Mouse (Mus musculus): Measurements from ENCODE around the gene Nploc4. TPM values are rescaled to one million over a fixed set of nuclear protein-coding genes. Genes with fewer than 3 reads are reported as not detected.

The Nploc4 gene
- total RNA-seq, 2 experiments from 2014 or later, result 84.6 to 100 TPM

DNA sequence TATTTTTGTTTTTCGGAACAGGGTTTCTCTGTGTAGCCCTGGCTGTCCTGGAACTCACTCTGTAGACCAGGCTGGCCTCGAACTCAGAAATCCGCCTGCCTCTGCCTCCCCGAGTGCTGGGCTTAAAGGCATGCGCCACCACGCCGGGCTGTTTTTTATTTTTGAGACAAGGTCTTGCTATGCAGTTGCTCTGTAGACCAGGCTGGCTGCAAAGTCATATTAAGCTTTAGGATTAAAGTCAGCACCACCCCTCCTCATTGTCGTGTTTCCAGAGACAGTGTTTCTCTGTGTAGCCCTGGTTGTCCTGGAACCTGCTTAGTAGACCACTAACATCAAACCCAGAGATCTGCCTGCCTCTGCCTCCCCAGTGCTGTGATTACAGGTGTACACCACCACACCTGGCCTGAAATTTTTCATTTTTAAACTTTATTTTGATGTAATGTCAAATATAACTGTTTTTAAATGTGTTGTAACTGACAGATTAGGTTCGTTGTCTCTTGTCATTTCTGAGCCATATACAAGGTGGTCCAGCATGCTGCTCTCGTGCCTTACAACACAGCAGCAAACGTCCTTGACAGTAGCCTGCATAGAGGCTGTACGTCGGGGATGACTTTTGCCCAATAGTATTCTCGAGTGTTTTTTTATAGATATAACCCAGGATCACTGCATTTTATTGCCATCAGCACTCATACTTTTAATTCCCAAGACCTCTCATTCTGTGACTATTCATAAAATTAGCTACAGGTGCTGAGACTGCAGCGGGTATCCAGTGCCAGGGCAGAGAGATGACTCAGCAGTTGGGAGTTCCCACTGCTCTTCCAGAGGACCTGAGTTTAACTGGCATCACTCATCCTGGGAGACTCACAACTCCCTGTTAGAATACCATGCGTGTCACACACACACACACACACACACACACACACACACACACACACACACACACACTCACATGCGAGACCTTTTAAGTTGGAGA lies 82.9 kb downstream of the Nploc4 start:
- DNase-seq (ENCODE audit: low spot score), result no peak

DNA sequence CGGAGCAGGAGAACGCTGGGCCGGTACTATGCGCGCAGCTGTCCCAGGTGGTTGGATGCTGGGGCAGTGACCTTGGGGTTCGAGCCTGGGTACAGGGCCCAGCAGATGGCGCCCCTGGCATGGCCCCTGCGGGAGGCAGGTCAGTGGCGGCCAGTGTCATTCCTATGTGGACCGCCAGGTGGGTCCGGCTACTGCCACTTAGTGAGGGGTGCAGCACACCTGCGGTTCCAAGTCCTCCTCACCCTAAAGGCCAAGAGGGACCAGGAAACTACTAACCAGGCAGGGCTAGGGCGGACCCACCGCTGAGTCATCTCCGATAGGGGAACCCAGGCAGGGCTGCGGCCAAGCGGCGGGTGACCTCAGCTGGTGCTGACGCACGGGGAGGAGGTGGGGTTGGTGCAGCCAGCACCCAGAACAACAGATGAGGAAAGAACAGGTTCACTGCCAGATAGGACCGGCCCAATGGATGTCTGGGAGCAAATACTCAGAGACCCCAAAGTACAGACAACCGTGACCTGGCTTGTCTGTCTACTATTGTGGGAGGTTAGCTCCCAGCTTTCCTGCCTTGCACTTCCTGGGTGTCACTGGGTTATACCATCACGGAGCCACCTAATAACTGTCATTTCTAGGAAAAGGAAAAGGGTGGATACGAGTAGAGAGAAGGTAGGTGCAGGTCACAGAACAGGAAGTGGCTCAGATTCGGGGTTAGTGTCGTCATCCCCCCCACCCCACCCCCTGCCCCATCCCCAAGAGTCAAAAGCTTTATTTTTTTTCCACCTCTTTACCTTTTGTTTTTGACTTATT lies 83.8 kb downstream of the Nploc4 start:
- DNase-seq (ENCODE audit: low spot score), result peak; percentile 90

DNA sequence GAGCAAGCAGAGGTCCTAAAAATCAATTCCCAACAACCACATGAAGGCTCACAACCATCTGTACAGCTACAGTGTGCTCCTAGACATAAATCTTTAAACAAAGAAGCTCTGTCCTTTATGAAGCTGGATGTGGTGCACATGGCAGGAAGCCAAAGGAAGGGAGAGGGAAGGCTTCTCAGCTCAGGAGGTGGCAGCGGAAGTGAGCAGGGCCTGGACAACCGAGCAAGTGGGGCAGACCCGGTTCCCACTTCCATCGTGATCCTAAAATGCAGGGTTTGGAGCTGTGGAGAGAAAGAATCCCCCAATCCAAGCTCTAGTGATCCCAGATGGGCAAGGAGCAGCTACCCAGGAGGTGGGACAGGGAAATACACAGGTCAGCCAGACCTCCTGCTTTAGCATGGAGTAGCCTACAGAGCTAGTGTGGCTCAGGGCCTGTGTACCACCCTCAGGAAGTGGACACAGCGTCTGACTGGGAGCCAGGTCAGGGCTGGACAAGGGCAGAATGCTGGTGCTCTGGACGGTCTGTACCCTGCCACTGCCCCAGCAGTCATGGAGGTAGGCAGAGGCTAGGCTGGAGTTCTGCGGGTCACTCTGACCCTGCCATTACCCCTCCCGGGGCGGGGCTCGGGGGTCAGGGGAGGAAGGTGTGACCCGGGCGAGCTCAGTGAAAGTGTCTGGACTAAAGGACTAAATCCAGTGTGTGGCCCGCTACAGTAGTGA lies 84.8 kb downstream of the Nploc4 start:
- DNase-seq (ENCODE audit: low spot score), result peak; percentile 41

DNA sequence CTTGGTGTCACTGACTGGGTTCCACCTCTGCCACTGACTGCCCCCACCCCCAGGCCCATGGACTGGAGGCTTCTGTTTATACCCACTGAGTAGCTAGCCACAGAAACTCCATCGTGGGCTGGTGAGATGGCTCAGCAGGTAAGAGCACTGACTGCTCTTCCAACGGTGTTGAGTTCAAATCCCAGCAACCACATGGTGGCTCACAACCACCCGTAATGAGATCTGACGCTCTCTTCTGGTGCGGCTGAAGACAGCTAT lies 85.5 kb downstream of the Nploc4 start:
- peak; percentile 4 for DNase-seq (ENCODE audit: low spot score)

DNA sequence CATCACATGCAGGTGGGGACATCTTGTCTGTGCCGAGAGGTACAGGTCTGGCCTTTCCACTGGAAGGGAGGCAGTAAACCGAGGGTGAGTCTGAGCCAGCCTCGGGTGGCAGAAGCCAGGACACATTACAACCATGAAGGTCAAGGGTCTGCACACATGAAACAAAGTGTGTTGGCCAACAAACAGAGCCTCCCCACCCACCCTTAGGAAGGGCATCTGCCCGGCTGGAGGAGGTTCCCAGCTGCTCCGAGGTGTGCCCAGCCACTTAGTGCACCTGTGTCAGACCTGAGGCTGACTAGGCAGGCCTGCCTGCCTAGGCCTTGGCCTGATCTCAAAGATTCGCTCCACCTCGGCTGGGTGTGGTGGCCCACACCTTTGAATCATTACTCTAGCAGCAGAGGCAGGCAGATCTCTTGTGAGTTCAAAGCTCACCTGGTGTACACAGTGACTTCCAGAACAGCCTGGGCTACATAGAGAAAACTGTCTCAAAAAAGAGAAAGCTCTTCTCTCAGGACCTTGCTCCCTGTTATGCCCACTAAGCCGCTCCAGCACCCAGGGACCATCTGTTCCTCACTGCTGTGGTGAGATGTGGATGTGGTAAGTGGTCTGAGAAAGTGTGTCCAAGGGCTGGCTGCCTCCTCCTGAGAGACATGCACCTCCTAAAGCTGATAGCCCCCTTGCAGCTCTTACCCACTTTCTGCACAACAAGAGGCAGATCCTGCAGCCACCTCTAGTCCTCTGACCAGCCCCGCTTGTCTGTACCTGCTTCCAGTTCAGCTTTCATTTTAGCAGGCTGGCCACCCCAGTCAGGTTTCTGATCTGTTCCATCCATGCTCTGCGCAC lies 86.0 kb downstream of the Nploc4 start:
- DNase-seq (ENCODE audit: low spot score), result peak; percentile 17

DNA sequence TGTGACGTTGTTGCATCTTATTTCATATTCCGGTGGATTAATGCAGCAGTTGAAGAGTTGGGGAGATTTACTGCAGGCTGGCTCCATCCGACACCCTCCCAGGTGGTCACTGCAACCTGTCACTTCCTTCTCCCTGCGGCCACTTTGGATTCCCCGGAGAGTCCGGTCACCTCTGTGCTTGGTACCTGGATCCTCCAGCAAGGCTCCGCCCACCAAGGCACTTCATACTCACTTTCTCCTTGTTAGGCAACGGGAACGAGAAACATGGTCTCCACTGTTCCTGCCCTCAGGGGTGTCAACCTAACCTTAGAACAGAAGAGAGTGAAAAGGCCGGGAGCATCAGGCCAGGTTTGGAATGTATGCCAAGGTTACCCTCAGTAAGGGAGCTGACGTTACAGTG lies 86.8 kb downstream of the Nploc4 start:
- peak; percentile 46 for DNase-seq (ENCODE audit: low spot score)

DNA sequence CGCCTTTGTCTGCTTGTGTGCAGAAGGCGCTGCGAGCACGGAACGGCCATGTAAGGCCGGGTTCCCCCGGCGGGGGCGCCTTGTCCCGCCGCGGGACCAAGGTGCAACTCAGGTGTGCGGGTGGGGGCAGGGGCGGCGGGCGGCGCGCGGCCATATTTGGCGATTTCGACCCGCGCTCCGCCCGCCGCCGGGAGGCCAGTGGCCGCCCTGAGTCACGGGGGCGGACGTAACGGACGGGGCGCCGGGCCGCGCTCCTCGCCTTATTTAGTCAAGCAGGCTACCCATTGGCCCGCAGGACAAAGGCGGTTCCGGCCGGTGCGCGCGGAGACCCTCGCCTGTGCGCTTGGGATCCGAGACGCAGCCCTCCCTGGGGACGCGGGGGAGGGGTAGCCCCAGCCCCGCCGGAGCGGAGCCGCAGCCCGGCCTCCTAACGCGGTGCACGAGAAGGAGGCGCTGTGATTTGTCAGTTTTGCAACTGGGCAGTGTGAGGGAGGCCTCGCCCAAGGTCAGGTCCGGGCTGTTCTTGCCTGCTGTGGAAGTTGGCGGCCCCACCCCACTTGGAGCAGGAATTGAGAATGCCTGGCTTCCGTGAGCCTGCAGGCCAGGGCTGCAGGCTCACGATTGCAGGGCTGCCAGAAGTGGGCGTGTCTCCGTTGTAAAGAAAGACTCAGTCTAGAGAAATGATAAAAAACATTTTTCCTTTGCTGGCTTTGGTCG lies 87.4 kb downstream of the Nploc4 start:
- DNase-seq (ENCODE audit: low spot score), result peak; percentile 95

DNA sequence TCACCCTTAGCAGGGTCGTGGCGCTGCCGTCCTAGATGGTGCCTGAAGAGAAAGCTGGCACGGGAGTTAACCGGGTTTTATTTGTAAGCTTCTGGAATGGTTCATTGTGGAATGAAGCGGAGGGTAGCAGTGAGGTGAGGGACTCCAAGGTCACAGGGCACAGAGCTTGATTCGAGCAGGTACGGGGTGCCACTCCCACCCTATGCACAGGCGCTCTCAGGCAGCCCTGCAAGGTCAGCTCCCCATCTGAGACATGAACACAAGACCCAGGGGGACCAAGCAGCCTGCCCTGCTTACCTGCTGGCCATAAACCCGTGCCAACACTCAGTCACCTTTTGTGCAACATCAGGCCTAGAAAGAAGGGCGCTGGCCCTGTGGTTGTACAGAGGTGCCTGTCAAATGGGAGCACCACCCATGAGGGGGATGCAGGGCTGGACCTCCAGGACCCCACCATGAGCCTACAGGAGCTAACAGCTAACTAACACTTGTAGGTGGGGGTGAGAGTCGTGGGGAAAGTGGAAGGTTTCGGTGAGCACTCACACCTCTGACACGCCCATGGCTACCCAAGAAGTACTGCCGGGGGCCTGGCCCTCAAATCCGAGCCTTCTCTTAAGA lies 88.0 kb downstream of the Nploc4 start:
- DNase-seq (ENCODE audit: low spot score), result peak; percentile 67

DNA sequence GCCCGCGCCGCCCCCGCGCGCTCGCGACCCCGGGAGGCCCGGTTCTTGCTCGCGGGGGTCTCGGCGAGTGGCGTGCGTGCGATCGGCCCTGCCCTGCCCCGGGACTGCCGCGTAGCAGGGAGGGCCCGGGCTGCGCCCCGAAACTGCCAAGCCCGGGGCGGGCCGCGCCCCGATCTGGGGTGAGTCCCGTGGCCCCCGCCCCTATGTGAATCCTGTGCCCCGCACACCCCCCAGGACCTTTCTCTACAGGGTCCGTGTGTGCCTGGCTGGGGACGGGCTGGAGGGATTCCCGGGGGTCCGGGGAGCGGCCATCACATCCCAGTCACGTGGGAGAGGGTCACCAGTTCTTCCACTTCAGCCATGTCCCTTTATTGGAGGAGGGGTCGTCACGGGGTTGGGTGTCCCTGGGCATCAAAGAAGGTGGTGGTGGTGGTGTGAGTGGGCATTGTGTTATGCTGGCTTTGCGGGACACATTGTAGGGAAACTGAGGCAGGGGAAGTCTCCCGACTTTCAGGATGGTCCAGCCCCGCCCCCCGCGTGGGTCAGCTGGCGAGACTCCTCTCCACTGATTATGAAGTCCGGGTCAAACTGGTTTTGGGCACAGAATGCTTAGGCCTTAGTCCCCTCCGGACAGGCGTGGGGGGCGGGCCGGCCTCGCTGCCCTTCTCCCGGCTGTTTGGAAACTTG lies 88.7 kb downstream of the Nploc4 start:
- DNase-seq (ENCODE audit: low spot score), result no peak

DNA sequence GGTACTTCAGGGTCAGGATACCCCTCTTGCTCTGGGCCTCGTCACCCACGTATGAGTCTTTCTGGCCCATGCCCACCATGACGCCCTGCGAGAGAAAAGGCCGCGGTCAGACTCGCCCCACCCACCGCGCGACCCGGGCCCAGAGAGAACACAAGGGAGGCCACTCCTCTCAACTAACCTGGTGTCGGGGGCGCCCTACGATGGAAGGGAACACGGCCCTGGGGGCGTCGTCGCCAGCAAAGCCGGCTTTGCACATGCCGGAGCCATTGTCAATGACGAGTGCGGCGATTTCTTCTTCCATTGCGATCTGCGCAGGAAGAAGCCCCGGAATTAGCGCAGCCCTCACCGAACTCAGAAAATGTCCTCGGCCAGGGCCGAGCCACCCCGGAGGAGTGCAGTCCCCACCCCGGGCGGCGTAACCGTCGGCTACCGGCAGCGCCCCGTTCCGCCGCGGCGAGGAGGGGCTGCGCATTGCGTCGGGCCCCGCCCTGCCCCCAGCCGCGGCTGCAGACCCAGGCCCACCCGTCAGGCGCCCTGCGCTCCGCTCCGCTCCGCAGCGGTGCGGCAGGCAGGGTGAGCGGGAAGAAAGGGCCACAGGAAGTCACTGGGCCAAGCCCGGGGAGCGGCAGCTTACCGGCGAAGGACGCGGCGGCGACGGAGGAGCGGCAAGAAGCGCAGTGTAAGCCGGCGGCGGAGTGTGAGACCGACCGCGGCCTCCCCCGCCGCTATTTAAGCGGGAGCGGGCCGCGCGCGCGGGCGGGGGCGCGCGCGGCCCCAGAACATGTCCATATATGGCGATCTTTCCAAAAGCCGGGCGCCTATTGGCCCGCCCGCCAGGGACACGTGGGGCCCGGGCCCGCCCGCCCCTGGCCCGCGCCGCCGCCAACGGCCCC lies 89.5 kb downstream of the Nploc4 start, which contains the start of gene Actg1:
TSS of gene Actg1 (minus strand) at position 752 of the 893 bp plus-strand sequence.
- DNase-seq (ENCODE audit: low spot score), result peak; percentile 81

DNA sequence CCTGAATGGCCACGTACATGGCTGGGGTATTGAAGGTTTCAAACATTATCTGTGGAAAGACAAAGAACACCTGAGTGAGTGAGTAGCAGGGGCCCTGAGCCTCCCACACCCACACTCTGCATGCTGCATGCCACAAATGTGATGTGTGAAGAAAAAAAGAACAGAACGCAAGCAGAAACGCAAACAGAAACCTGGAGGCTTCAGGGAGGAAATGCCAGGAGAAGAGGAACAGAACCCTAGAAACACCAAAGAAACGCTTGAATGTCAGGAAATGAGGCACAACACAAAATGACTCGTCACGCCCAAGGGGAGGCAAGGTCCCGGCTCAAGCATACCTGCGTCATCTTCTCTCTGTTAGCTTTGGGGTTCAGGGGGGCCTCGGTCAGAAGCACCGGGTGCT lies 90.2 kb downstream of the Nploc4 start:
- peak; percentile 31 for DNase-seq (ENCODE audit: low spot score)

DNA sequence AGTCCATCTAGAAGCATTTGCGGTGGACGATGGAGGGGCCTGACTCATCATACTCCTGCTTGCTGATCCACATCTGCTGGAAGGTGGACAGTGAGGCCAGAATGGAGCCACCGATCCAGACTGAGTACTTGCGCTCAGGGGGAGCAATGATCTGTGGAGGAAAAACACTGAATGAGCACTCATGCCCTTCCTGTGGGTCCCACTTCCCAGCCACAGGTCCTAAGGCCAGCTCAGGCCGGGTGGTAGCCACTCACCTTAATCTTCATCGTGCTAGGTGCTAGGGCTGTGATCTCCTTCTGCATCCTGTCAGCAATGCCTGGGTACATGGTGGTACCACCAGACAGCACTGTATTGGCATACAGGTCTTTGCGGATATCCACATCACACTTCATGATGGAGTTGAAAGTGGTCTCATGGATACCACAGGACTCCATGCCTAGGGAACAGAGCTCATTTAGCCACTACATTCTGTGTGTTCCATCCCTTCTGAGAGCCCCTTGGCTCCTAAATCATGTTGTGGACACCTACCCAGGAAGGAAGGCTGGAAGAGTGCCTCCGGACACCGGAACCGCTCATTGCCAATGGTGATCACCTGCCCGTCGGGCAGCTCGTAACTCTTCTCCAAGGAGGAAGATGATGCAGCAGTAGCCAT lies 91.0 kb downstream of the Nploc4 start:
- DNase-seq (ENCODE audit: low spot score), result peak; percentile 4

DNA sequence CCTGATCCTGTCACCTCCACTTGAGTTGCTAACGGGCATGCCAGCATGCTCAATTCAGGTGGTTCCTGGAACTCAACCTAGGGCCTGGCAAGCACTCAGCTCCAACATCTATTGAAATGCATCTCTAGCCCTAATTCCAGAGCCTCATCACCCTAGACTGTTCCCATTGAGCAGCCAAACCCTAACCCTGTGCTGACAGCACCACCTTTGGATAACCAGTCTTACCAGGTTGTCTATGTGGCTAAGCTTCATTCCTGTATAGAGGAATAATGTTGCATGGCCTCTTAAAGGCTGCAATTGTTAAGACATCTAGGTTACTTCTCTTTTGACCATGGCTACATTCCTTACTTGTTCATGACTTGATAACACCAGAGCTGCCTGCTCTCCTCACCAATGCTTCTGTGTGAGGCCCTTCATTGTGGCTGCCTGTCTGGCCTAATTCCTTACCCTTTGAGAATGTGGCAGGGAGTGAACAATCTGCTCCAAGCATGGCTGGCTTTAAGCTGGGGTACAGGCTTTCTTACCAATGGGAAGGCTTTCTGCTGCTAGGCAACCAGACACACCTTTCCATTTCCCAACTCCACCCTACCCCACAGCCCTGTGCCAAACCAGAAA lies 92.3 kb downstream of the Nploc4 start:
- peak; percentile 28 for DNase-seq (ENCODE audit: low spot score)

DNA sequence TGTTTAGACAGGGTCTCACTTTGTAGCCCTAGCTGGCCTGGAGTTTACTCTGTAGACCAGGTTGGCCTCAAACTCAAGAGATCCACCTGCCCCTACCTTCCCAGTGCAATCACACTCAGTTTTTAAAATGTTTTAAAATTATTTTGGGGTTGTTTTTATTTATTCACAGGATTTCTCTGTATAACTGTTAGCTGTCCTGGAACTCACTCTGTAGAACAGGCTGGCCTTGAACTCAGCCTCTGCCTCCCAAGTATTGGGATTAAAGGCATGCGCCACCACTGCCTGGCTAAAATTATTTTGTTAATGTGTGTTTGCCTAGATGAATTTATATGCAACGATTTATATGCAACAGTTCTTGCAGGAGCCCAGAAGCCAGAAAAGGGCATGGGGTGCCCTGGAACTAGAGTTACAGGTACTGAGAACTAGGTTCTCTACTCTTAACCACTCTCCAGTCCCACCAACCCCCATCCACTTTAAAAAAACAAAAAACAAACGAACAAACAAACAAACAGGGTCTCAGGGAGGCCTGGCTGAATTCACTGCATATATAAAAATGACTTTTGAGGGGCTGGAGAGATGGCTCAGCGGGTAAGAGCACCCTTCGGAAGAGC lies 93.1 kb downstream of the Nploc4 start:
- no peak for DNase-seq (ENCODE audit: low spot score)

DNA sequence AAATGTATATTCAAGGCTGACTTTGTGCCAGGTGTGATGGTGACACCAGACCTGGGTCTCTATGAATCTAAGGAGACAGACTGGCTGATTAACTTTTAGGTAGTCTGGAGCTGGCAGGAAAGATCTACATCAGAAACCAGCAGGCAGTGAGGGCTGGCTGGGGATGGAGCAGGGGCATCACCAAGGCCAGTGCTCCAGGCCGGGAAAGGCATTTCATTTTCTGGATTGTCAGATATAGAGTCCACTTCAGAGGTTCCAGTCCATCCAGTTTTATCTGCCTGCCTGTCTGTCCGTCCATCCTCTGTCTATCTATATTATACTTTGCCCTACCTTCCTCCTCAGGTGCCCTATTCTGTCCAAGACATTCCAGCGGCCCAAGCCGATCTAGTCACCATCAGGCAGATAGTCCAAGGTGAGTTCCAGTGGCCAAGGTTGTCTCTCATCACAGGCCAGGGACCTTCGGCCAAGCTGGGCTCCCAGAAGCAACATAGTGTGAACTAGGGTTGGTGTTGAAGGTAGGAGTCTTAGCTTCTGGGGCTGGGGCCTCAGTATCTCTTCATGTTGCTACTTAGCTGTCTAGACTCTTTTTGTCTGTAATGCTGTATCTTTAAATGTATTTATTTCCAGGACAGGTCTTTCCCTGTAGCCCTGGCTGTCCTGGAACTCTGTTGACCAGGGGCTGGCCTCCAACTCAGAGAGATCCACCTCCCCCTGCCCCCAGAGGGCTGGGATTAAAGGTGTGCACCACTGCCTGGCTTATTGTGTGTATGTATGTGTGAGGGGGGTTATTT lies 93.8 kb downstream of the Nploc4 start:
- no peak for DNase-seq (ENCODE audit: low spot score)

DNA sequence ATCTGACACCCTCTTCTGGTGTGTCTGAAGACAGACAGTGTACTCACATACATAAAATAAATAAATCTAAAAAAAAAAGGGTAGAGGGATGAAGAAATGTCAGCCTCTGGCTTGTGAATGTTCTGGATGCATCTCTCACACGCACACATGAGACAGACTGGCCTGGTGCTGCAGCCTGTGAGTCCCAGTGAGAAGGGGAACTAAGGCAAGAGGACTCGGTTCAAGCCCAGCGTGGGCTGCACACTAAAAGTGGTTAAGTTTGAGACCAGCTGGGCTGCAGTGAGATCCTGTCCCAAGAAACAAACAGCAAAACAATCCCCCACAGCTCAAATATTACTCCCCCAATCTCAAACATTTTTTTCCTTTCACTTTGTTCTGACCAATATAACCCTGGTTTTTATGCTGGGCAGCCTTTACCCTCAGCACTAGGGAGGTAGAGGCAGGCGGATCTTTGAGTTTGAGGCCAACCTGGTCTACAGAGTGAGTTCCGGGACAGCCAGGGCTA lies 94.8 kb downstream of the Nploc4 start:
- DNase-seq (ENCODE audit: low spot score), result no peak

All from gastrocnemius, adult 18-20 months (tissue).